Mouse (Mus musculus) embryonic facial prominence, embryonic 12.5 days (tissue): ENCODE data around the gene Trip12. TPM values are rescaled to one million over a fixed set of nuclear protein-coding genes. Genes with fewer than 3 reads are reported as not detected.

Source experiments
- ATAC-seq: fragments of 200-750 bp; cut with Nextera tagmentation; 2 replicates; pipeline ENCODE4 v1.8.0; 2017; ENCODE audit not compliant: insufficient number of reproducible peaks, insufficient read depth, low FRiP score, low TSS enrichment
- H3K27ac ChIP-seq: fragments of 300-500 bp; sonication (generic); 2 replicates; pipeline ENCODE4 v1.5.1; 2016; ENCODE audit warnings: mild to moderate bottlenecking
- H3K27me3 ChIP-seq: fragments of 300-500 bp; sonication (generic); 2 replicates; pipeline ENCODE4 v1.6.1; 2016; ENCODE audit warnings: mild to moderate bottlenecking, moderate library complexity
- H3K36me3 ChIP-seq: fragments of 300-500 bp; sonication (generic); 2 replicates; pipeline ENCODE4 v1.6.1; 2016; ENCODE audit warnings: mild to moderate bottlenecking
- H3K4me1 ChIP-seq: fragments of 300-500 bp; sonication (generic); 2 replicates; pipeline ENCODE4 v1.6.1; 2016
- H3K4me2 ChIP-seq: fragments of 300-500 bp; sonication (generic); replicated peaks from 2 replicates; pipeline ENCODE4 v1.6.1; 2016; ENCODE audit warnings: mild to moderate bottlenecking, moderate library complexity
- H3K4me3 ChIP-seq: fragments of 300-500 bp; sonication (generic); 2 replicates; pipeline ENCODE4 v1.5.1; 2016; ENCODE audit warnings: mild to moderate bottlenecking
- H3K9ac ChIP-seq: fragments of 300-500 bp; sonication (generic); 2 replicates; pipeline ENCODE4 v1.6.1; 2016; ENCODE audit warnings: mild to moderate bottlenecking, moderate library complexity
- H3K9me3 ChIP-seq: fragments of 300-500 bp; sonication (generic); 2 replicates; pipeline ENCODE4 v1.6.1; 2016; ENCODE audit warnings: mild to moderate bottlenecking, moderate library complexity
- WGBS: fragments of 180-500 bp; shearing (Covaris S2); methylation state at CpG from one replicate; pipeline ENCODE4 v1.1.7; 2016; 5-methylcytosine and 5-hydroxymethylcytosine counted together
- polyA plus RNA-seq: library from polyadenylated mRNA; unstranded; fragments of >200 nt; fragmentation: Nextera tagmentation; extraction: Ambion mirVana; gene quantifications from 2 replicates; pipeline ENCODE4 v1.2.1, GENCODE M21; 2016

The Trip12 gene
- polyA plus RNA-seq, 1 experiment from 2014 or later: 83.1 TPM

DNA sequence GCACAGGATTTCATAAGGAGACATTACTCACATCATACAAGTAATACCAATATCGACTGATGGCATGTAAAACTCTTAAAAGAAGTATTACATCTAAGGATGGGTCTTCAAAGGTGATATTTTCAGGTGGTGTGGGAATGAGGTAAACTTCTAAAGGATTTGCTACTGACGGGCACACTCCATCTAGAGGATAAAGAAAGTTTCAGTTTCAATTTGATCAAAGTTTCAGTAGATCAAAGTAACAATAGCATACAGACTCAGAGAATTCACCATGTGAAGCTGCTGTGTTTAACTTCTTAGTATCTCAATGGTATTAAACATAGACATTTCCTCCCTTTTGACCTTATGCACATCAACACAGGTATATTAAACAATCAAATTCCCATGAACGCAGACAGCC, 98.2 kb downstream of the Trip12 start:
- peaks cover 51% of the 10 kb centered on the region for H3K36me3 ChIP-seq
- WGBS: 93% methylated on average over 3 of the region's 3 CpGs
- no peak for ATAC-seq
- H3K4me2 ChIP-seq: no peak overlapping the region
- no peak overlapping the region for H3K27ac ChIP-seq
- H3K4me1 ChIP-seq: no peaks in the 10 kb centered on the region
- no peak overlapping the region for H3K4me3 ChIP-seq
- H3K9me3 ChIP-seq: no peaks in the 10 kb centered on the region
- H3K9ac ChIP-seq: no peak overlapping the region
- H3K27me3 ChIP-seq: no peaks in the 10 kb centered on the region

DNA sequence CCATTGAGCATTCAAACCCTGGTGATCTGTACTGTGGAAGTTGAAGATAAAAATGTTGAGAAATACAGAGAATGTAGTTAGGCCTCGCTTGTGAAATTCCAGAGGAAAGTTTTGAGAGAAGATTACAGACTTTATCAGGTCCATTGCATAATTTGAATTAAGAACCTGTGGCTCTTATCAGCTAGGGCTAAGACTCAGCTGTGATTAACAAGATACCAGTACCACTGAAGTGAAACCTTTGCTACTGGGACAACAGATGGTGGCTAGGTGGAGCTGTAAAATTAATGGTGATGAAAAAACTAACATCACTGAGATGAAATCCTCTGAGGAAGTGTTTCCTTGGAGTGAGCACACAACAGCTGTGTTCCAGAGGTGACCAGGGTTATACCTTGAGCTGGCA, 100.2 kb downstream of the Trip12 start:
- WGBS: 94% methylated on average over 1 of the region's 1 CpGs
- Histone ChIP-seq H3K9ac (no peak overlapping the region), H3K4me3 (no peak overlapping the region), H3K4me2 (no peak overlapping the region), H3K4me1 (no peaks in the 10 kb centered on the region), H3K27ac (no peak overlapping the region), H3K36me3 (peaks cover 50% of the 10 kb centered on the region), H3K9me3 (no peaks in the 10 kb centered on the region), H3K27me3 (no peaks in the 10 kb centered on the region)
- no peak for ATAC-seq

DNA sequence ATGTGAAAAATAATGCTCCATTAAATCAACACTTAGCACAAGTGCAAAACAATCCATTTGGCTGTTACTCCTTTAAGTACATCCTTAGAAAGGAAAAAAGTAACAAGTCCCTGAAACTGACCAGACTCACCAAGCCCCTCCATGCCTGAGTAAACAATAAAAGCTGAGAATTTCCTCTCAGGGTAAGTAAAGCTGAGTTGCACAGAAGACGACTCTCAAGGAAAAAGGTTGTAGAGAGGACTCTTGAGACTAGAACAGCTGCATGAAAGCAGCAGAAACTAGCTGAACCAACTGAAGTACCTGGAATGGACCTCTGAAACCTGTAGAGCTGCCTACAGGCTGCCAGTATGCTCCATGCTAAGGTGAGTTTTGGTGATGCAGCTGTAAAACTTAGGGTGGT, 103.2 kb downstream of the Trip12 start:
- 61% methylated on average over 1 of the region's 1 CpGs for WGBS
- Histone ChIP-seq H3K27ac (no peak overlapping the region), H3K36me3 (peaks cover 43% of the 10 kb centered on the region), H3K9ac (no peak overlapping the region), H3K4me3 (no peak overlapping the region), H3K4me1 (no peaks in the 10 kb centered on the region), H3K27me3 (no peaks in the 10 kb centered on the region), H3K4me2 (no peak overlapping the region), H3K9me3 (no peaks in the 10 kb centered on the region)
- ATAC-seq: no peak

DNA sequence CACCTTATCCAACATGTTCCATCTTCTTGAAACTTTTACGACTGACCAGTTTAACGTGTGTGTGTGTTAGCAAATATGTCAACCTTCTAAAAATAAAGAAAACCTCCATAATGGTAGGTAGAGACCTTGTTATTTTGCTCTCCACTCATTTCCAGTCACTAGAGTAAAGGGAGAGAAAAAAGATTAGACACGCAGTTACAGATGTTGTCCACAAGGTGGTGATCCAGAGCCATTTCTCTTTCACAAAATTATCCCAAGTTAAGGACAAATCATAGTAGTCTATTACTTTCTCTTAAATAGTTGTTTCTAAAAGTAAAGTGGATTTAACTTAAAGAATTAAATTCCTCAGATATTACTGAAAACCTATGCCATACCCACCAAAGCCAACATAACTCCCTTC, 106.5 kb downstream of the Trip12 start:
- H3K27me3 ChIP-seq: no peaks in the 10 kb centered on the region
- H3K4me2 ChIP-seq: no peak overlapping the region
- H3K9ac ChIP-seq: no peak overlapping the region
- no peak overlapping the region for H3K27ac ChIP-seq
- H3K4me3 ChIP-seq: no peak overlapping the region
- H3K36me3 ChIP-seq: peaks cover 45% of the 10 kb centered on the region
- no peaks in the 10 kb centered on the region for H3K9me3 ChIP-seq
- ATAC-seq: no peak
- 63% methylated on average over 3 of the region's 3 CpGs for WGBS
- H3K4me1 ChIP-seq: no peaks in the 10 kb centered on the region

DNA sequence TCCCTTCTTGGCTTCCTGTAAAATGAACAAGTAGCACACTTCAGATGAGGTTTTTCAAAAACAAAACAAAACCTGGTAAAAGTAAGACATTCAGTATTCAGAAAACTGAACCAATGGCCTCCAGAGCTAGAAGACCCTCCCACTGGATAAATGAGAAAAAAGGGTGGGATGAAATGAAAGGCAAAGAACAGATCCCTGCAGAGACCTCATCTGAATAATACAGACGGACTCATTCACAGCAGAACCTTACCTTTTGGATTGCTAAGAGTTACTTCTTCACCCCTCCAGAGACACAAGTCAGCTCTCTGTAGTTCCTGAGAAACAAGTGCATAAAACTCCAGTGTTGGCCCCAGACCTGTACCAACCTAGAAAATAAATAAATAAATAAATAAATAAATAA, 108.6 kb downstream of the Trip12 start:
- ATAC-seq: no peak
- Histone ChIP-seq H3K4me3 (no peak overlapping the region), H3K4me1 (no peaks in the 10 kb centered on the region), H3K36me3 (peaks cover 42% of the 10 kb centered on the region), H3K27ac (no peak overlapping the region), H3K4me2 (no peak overlapping the region), H3K9me3 (no peaks in the 10 kb centered on the region), H3K27me3 (no peaks in the 10 kb centered on the region), H3K9ac (no peak overlapping the region)
- WGBS: 88% methylated on average over 1 of the region's 1 CpGs

DNA sequence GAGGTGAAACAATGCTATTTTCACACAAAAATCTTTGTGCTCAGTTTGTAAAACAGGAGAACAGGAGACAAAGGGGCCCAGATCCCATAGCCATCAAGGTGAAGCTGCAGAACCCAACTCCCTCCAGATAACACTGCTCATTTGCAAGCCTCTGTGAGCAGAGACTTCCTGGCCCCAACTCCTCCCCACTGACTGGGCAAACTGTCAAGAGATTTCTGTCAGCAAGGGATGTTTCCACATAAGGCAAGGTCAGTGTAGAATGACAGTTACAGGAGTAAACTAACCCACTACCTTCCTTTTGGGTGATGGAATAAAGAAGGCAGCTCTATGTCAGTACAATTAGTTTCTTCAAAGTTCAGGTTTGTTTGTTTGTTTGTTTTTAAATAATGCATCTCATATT, 117.5 kb downstream of the Trip12 start:
- Histone ChIP-seq H3K36me3 (peaks cover 43% of the 10 kb centered on the region), H3K4me1 (no peaks in the 10 kb centered on the region), H3K27me3 (no peaks in the 10 kb centered on the region), H3K9me3 (no peaks in the 10 kb centered on the region), H3K9ac (no peak overlapping the region), H3K4me3 (no peak overlapping the region), H3K27ac (no peak overlapping the region), H3K4me2 (no peak overlapping the region)
- no peak for ATAC-seq

DNA sequence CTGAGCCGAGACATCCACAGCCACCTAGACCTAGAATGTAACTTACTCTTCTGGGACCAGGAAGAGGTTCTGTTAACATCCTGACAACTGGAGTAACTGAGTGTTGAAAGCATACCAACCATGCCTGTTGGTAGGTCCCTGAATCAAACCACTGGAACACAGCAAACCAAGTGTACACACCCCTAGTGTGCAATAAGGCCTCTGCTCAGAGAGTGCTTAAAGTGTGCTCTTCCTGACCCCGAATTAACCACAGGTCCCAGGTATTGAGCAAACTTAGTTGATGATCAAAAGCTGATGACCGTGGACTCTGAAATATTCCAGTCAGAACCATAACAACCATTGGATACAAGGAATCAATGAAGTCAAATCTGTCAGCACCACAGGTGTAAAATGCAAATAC, 117.9 kb downstream of the Trip12 start:
- ATAC-seq: no peak
- Histone ChIP-seq H3K9ac (no peak overlapping the region), H3K27me3 (no peaks in the 10 kb centered on the region), H3K4me3 (no peak overlapping the region), H3K4me2 (no peak overlapping the region), H3K9me3 (no peaks in the 10 kb centered on the region), H3K27ac (no peak overlapping the region), H3K4me1 (no peaks in the 10 kb centered on the region), H3K36me3 (peaks cover 39% of the 10 kb centered on the region)
- 96% methylated on average over 3 of the region's 3 CpGs for WGBS

DNA sequence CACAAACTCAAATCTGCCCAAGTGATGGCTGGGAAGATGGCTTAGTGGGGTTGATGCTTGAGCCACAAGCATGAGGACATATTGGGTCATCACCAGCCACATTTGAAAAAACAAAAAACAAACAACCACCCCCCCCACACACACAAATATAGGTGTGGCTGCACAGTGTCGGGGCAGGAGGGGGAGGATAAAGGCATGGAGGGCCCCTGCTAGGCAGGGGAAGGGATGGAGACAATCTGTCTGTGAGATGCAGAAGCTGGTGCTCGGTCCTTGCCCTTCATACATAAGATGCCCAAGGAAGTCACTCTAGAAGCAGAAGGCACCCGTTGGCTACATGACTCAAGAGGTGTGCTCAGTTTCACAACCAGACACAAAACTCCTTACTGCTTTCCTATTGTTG, 118.4 kb downstream of the Trip12 start:
- Histone ChIP-seq H3K4me1 (no peaks in the 10 kb centered on the region), H3K27me3 (no peaks in the 10 kb centered on the region), H3K9ac (no peak overlapping the region), H3K9me3 (no peaks in the 10 kb centered on the region), H3K36me3 (peaks cover 39% of the 10 kb centered on the region), H3K4me2 (no peak overlapping the region), H3K4me3 (no peak overlapping the region), H3K27ac (no peak overlapping the region)
- ATAC-seq: no peak
- 90% methylated on average over 3 of the region's 3 CpGs for WGBS

DNA sequence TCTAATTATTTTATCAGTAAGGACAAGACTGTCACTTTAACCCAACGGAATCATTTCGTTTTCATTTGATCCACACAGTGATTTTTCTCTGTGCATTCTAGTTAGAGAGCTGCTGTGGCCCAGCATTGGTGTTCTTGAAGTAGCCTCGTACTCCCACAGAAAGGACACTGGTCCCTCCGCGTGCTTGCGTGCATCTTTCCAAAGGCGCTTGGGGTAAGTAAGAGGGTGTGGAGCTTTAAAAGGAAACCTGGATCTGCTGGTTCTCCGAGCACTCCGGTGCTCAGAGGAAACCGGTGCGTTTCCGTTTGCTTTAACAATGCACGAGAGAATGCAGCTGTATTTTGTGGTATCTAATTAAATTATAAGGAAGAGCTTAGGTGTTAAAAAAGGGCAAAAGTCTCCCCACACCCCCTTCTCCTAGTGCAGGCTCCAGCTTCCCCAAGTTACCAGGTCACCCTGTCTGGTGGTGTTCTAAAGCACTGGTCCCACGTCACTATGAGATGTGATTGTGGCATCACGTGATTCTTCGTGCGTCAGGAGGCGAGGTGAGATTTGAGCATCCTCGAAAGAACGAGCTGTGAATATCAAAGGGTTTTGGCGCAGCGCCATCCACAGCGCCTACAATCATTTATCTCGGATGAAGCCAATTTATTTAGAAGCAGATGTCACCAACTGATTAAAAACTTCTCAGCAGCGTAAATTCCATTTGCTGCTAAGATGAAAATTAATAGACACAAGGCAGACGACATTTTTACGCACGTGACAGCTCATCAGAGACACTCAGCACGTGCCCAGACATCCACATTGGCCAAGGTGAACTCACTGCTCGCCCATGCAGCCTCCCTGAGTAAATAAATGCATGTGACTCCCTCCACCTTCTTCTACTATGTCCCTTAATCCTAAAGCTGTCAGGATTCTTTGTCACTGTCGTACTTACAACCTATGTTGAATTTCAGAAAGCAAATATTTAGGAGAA, 130.2 kb downstream of the Trip12 start:
- WGBS: 19% methylated on average over 31 of the region's 31 CpGs
- Histone ChIP-seq H3K27me3 (peaks cover 4% of the 10 kb centered on the region; the same call in 1 of the 2 replicates), H3K9me3 (no peaks in the 10 kb centered on the region), H3K27ac (no peak overlapping the region), H3K9ac (no peak overlapping the region), H3K4me1 (no peaks in the 10 kb centered on the region), H3K36me3 (no peaks in the 10 kb centered on the region), H3K4me3 (peak overlapping the region; percentile 24), H3K4me2 (peak overlapping the region; percentile 45)
- ATAC-seq: no peak

DNA sequence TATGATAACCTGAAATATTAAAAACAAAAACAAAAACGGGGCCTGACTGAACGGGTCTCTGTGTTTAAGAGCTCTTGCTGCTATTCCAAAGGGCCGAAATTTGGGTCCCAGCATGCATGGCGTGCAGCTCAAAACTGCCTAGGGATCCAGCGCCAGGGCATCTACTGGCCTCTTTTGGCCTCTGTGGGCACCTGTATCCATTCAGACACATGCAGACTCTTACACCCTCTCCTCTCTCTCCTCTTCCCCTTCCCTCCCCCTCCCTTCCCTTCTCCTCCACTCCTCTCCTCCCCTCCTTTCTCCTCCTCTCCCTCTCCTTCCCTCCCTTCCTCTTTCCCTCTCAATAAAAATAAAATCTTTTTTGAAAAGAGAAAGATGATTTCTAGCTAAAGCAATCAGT, 130.9 kb downstream of the Trip12 start:
- H3K4me1 ChIP-seq: no peaks in the 10 kb centered on the region
- no peak overlapping the region for H3K27ac ChIP-seq
- H3K9me3 ChIP-seq: no peaks in the 10 kb centered on the region
- no peak overlapping the region for H3K9ac ChIP-seq
- ATAC-seq: no peak
- H3K4me2 ChIP-seq: peak overlapping the region; percentile 45
- peaks cover 4% of the 10 kb centered on the region; the same call in 1 of the 2 replicates for H3K27me3 ChIP-seq
- 20% methylated on average over 5 of the region's 5 CpGs for WGBS
- no peak overlapping the region for H3K4me3 ChIP-seq
- H3K36me3 ChIP-seq: no peaks in the 10 kb centered on the region

DNA sequence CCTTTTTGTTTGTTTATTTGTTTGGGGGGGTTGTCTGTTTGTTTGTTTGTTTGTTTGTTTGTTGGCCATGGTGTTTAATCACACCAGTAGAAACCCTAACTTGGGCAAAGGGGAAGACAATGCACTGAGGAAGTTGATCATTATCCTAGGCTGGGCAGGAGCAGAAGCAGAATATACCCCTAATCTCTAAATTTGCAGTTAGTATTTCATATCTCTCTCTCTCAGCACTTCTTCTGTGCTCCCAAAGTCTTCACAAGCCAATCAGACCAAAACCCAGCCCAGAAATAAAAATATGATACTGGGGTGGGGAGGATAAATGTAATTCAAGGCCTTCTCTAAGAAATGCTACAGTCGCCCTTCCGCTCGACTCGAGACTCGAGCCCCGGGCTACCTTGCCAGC, 140.1 kb downstream of the Trip12 start:
- Histone ChIP-seq H3K9me3 (no peaks in the 10 kb centered on the region), H3K4me3 (no peak overlapping the region), H3K36me3 (no peaks in the 10 kb centered on the region), H3K27ac (no peak overlapping the region), H3K4me2 (no peak overlapping the region), H3K27me3 (peaks cover 9% of the 10 kb centered on the region), H3K4me1 (peaks cover 6% of the 10 kb centered on the region), H3K9ac (no peak overlapping the region)
- no peak for ATAC-seq
- WGBS: 97% methylated on average over 6 of the region's 6 CpGs

DNA sequence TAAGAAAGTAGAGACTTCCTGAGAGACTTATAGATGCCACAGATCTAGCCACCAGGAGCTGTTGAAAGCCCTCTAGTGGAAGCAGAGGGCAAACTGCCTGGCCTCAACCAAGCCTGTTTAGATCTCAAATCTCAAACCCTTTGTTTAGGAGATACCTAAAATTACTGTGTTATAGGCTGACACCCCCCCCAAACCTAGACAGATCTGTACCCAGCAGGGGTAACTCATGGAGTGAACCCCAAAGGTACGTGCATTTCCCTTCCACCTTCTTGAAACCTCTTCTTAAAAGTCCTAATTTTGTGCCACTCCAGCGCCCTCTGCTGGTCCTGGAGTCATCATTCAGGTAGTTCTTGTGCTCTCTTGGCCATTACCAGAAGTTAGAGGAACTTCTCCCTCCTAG, 143.2 kb downstream of the Trip12 start:
- Histone ChIP-seq H3K4me1 (peaks cover 9% of the 10 kb centered on the region), H3K9ac (no peak overlapping the region), H3K4me3 (no peak overlapping the region), H3K4me2 (no peak overlapping the region), H3K9me3 (no peaks in the 10 kb centered on the region), H3K27ac (no peak overlapping the region), H3K27me3 (peaks cover 31% of the 10 kb centered on the region), H3K36me3 (no peaks in the 10 kb centered on the region)
- no peak for ATAC-seq
- WGBS: 4% methylated on average over 2 of the region's 2 CpGs
